Mouse (Mus musculus) gastrocnemius, adult 8-10 months (tissue): Measurements from ENCODE around the gene Dph5. TPM values are rescaled to one million over a fixed set of nuclear protein-coding genes. Genes with fewer than 3 reads are reported as not detected.

ENCODE experiments used
- DNase-seq, 2 experiments: peaks; one replicate each; pipeline ENCODE4 v3.0.0; 2022; ENCODE audit warnings: low spot score in 2 of 2
- total RNA-seq, 4 experiments: library from RNA; stranded (reverse); gene quantifications; 2 replicates each; pipeline ENCODE4 v1.2.4; 2022

Gene Dph5
- total RNA-seq, 4 experiments from 2014 or later: 5.5 to 8.0 (median 7.2) TPM

- DNase-seq: no peak
Measured at GRCm38 (mm10) chr3:115949921-115950877, 62.6 kb downstream of the Dph5 start.

- no peak for DNase-seq
Measured at GRCm38 (mm10) chr3:115951221-115951620, 63.6 kb downstream of the Dph5 start.

GRCm38 (mm10) chr3:115952356-115952755 lies 64.7 kb downstream of the Dph5 start:
- DNase-seq: no peak

- no peak for DNase-seq
Measured at GRCm38 (mm10) chr3:115953088-115953487, 65.5 kb downstream of the Dph5 start.

GRCm38 (mm10) chr3:115957223-115957622 lies 69.6 kb downstream of the Dph5 start:
- DNase-seq: no peak

GRCm38 (mm10) chr3:115961311-115962027 lies 73.8 kb downstream of the Dph5 start:
- DNase-seq: no peak

GRCm38 (mm10) chr3:115962028-115962415 lies 74.4 kb downstream of the Dph5 start:
- no peak for DNase-seq

- no peak for DNase-seq
Measured at GRCm38 (mm10) chr3:115963597-115963996, 76.0 kb downstream of the Dph5 start.

GRCm38 (mm10) chr3:115964071-115964470 lies 76.4 kb downstream of the Dph5 start:
- no peak for DNase-seq

- DNase-seq: peak; percentile 37 to 62
Measured at GRCm38 (mm10) chr3:115968745-115969530, 81.3 kb downstream of the Dph5 start.

GRCm38 (mm10) chr3:115971045-115971785 lies 83.6 kb downstream of the Dph5 start:
- DNase-seq: no peak

GRCm38 (mm10) chr3:115971891-115972646 lies 84.4 kb downstream of the Dph5 start:
- no peak for DNase-seq

- no peak for DNase-seq
Measured at GRCm38 (mm10) chr3:115974228-115974627, 86.6 kb downstream of the Dph5 start.

GRCm38 (mm10) chr3:115974995-115975394 lies 87.4 kb downstream of the Dph5 start:
- no peak for DNase-seq

- DNase-seq: no peak
Measured at GRCm38 (mm10) chr3:115979000-115979399, 91.4 kb downstream of the Dph5 start.

GRCm38 (mm10) chr3:115983217-115983616 lies 95.6 kb downstream of the Dph5 start:
- DNase-seq: no peak
